Mouse (Mus musculus) testis, adult 2 months (tissue): ENCODE data around the gene Nkx2-1. TPM values are rescaled to one million over a fixed set of nuclear protein-coding genes. Genes with fewer than 3 reads are reported as not detected.
"Not testable (repeated sequence)": the region's sequence is repeated elsewhere in the genome, so short reads cannot be mapped to it uniquely, and the experiment has no call there.

Experiments used
- H3K27ac ChIP-seq: fragments of 200-500 bp; 2 replicates; pipeline ENCODE4 v1.5.1; 2012; ENCODE audit warnings: low read depth, low read length; ENCODE audit not compliant: control insufficient read depth, insufficient read depth
- H3K27me3 ChIP-seq: fragments of 200-500 bp; 2 replicates; pipeline ENCODE4 v1.6.1; 2012; ENCODE audit warnings: mild to moderate bottlenecking, low read length, moderate library complexity; ENCODE audit not compliant: control insufficient read depth, insufficient read depth
- H3K36me3 ChIP-seq: fragments of 200-500 bp; 2 replicates; pipeline ENCODE4 v1.6.1; 2012; ENCODE audit warnings: mild to moderate bottlenecking, low read length; ENCODE audit not compliant: control insufficient read depth, insufficient read depth
- H3K4me1 ChIP-seq: fragments of 200-500 bp; 2 replicates; pipeline ENCODE4 v1.6.1; 2012; ENCODE audit warnings: low read length; ENCODE audit not compliant: control insufficient read depth, insufficient read depth
- H3K4me3 ChIP-seq: fragments of 200-500 bp; 2 replicates; pipeline ENCODE4 v1.5.1; 2012; ENCODE audit warnings: low read depth, mild to moderate bottlenecking, low read length, moderate library complexity, mixed read lengths; ENCODE audit not compliant: control insufficient read depth
- CTCF ChIP-seq: fragments of 200-500 bp; IDR thresholded peaks from 2 replicates; pipeline ENCODE4 v1.5.1; 2012; ENCODE audit warnings: low read depth, mild to moderate bottlenecking, inconsistent platforms, low read length, moderate library complexity; ENCODE audit not compliant: control insufficient read depth, insufficient read depth, insufficient replicate concordance
- POLR2A ChIP-seq: fragments of 200-500 bp; IDR thresholded peaks from 2 replicates; pipeline ENCODE4 v1.6.1; 2012; ENCODE audit warnings: low read depth, mild to moderate bottlenecking, inconsistent platforms, low read length, moderate library complexity; ENCODE audit not compliant: control insufficient read depth
- polyA plus RNA-seq: library from polyadenylated mRNA; depleted of rRNA; stranded (reverse); fragments of >200 nt; gene quantifications from 2 replicates; pipeline ENCODE4 v1.2.3, GENCODE M21; 2012

Nkx2-1 gene
- polyA plus RNA-seq, 1 experiment = not detected

DNA sequence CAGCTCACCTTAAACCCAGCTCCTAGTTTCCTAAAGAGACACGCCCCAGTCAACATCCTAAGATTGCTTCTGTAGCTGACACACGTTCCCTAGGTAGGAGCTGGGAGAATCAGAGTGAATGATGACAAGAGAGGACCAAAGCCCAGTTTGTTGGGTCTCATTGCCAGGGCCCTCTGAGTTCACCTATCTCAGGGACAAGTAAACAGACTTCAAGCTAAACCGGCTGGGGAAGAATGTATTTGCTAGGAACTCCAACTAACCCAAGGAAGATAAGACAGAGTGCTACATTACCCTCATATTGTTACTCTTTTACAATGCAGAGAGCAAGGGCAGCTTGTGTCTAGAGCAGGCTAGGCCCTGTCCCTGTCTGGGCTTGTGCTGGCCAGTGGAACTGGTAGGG lies 6.8 kb downstream of the Nkx2-1 start:
- Histone ChIP-seq H3K27ac (no peak overlapping the region), H3K4me1 (peaks cover 13% of the 10 kb centered on the region), H3K27me3 (peaks cover under 1% of the 10 kb centered on the region; the same call in 1 of the 2 replicates), H3K36me3 (no peaks in the 10 kb centered on the region), H3K4me3 (no peak overlapping the region)
- TF ChIP-seq POLR2A = no peak
- TF ChIP-seq CTCF = no peak

DNA sequence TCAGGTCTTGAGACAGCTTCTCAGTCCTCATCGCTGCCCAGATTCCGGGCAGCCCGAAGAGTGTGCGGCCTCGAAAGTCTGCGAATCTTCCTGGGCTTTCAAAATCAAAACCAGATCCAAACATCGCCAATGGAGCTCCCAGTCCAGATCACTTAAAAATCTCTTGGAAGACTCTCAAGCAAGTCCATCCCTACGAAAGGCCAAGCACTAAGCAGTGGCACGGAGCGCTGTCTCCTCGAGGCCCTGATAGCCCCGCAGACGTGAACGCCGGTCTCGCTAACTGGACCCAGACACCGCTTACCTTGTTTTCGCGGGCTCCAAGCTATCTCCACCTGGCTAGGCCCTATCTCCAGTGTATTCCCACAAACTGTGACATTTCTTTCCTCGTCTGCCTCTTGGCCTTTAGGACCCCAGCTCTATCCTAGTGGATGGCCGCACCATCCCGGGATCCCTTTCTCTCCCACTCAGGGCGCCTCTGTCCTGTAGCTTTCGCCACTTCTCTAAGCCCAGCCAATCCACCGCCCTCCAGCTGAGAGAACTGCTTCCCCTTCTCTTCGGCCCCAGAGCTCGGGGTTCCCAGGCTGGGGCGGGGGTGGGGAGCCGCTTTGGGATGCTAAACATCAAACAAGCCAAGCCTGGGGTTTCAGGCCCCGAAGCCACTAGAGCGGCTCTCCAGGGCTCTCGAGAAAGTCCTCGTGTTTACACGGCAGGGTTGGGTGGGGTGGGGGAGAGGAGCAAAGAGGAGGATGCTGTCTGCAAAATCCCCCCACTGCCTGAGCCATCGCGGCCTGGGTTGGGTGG lies 7.6 kb downstream of the Nkx2-1 start:
- Histone ChIP-seq H3K4me1 (peaks cover 9% of the 10 kb centered on the region), H3K36me3 (no peaks in the 10 kb centered on the region), H3K27ac (no peak overlapping the region), H3K27me3 (no peaks in the 10 kb centered on the region; the same call in 1 of the 2 replicates), H3K4me3 (no peak overlapping the region)
- TF ChIP-seq CTCF (no peak), POLR2A (no peak)

DNA sequence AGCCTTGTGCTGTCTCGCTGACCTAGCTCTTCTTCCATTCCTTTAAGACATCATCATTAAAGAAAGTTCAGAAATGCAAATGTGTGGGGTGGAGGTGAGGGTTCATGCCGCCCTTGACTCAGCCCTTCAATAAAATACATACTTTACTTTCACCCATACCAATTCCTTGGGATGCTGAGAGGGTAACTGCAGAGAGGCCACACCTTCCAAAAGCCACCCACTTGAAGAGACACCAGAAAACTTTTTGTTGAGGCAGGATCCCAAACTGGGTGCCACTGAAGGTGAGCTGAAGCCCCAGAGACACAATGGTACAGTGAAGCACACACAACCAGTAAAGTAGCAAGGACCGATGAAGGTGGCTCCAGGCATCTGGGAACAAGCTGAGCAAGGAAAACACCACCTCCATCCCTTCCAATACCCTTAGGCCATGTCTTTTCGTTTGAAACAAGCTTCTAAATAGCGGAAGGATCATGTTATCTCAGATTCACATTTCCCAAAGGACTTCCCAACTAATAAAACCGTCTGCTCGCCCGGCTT lies 8.6 kb downstream of the Nkx2-1 start:
- Histone ChIP-seq H3K4me3 (no peak overlapping the region), H3K4me1 (peaks cover 9% of the 10 kb centered on the region), H3K36me3 (no peaks in the 10 kb centered on the region), H3K27me3 (no peaks in the 10 kb centered on the region; the same call in 1 of the 2 replicates), H3K27ac (no peak overlapping the region)
- TF ChIP-seq CTCF (no peak), POLR2A (no peak)

DNA sequence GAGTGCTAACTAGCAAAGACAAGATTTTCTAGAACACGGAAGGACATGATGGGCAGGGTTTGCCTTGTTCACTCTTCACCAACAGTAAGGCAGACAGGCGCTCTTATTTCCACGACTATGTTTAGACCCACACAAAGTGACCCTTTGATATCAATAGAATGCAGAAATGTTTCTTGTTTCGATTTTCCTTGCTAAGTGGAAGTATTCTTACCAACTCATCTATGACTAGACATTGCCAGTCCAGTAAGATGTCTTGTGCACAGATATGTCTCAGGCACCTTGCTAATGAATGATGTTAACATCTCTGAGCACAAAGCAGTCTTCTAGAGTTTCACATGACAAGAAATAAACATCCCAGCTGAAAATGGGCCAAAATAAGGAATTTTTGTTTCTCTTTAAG lies 9.6 kb downstream of the Nkx2-1 start:
- H3K27me3 ChIP-seq = no peaks in the 10 kb centered on the region; the same call in 1 of the 2 replicates
- no peak overlapping the region for H3K4me3 ChIP-seq
- peaks cover 7% of the 10 kb centered on the region for H3K4me1 ChIP-seq
- no peak for TF ChIP-seq CTCF
- TF ChIP-seq POLR2A = no peak
- no peaks in the 10 kb centered on the region for H3K36me3 ChIP-seq
- H3K27ac ChIP-seq = no peak overlapping the region

- H3K27me3 ChIP-seq, H3K36me3 ChIP-seq, H3K4me3 ChIP-seq, H3K27ac ChIP-seq, H3K4me1 ChIP-seq: not testable (repeated sequence)
Measured at GRCm38 (mm10) chr12:56525219-56525797, 11.4 kb downstream of the Nkx2-1 start.

DNA sequence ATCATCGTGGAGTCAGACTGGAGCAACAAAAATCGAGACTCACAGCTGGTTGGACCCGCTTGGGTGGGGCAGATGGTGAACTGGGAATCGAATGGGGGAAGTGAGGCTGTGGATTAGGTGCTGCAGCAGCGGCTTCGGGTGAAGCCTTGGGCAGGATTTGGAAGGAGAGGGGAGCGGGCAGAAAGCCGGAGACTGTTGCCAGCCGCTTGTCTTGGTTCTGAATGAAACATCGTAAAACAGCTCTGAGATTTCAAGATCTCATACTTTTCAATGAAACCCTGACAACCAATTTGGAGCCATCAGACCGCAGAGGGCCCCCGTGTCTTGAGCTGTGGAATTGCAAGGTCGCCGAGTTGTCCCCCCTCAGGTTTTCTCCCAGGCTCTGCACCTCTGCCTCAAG lies 12.5 kb downstream of the Nkx2-1 start:
- no peak for TF ChIP-seq CTCF
- TF ChIP-seq POLR2A = no peak
- no peak overlapping the region for H3K4me3 ChIP-seq
- peaks cover 13% of the 10 kb centered on the region for H3K4me1 ChIP-seq
- no peaks in the 10 kb centered on the region for H3K36me3 ChIP-seq
- no peak overlapping the region for H3K27ac ChIP-seq
- peaks cover 2% of the 10 kb centered on the region; the same call in 1 of the 2 replicates for H3K27me3 ChIP-seq

GRCm38 (mm10) chr12:56522191-56522590 lies 14.5 kb downstream of the Nkx2-1 start:
- Histone ChIP-seq H3K4me3 (no peak overlapping the region), H3K36me3 (no peaks in the 10 kb centered on the region), H3K27me3 (peaks cover 2% of the 10 kb centered on the region; the same call in 1 of the 2 replicates), H3K4me1 (peaks cover 13% of the 10 kb centered on the region; the same call in 1 of the 2 replicates), H3K27ac (no peak overlapping the region)
- TF ChIP-seq CTCF (no peak), POLR2A (no peak)
